Mouse (Mus musculus) embryonic facial prominence, embryonic 15.5 days (tissue): Measurements from ENCODE around the gene Wfdc6a. TPM values are rescaled to one million over a fixed set of nuclear protein-coding genes. Genes with fewer than 3 reads are reported as not detected.
A peak's percentile ranks its signal among the peaks of the same experiment; 100 is the strongest.

Experiments used
- ATAC-seq: fragments of 200-750 bp; cut with Nextera tagmentation; 2 replicates; pipeline ENCODE4 v1.8.0; 2017; ENCODE audit warnings: low read depth, moderate TSS enrichment; ENCODE audit not compliant: insufficient number of reproducible peaks, low FRiP score, low TSS enrichment
- H3K27ac ChIP-seq: fragments of 300-500 bp; sonication (generic); replicated peaks from 2 replicates; pipeline ENCODE4 v1.5.1; 2015; ENCODE audit warnings: mild to moderate bottlenecking, inconsistent platforms
- H3K27me3 ChIP-seq: fragments of 300-500 bp; sonication (generic); 2 replicates; pipeline ENCODE4 v1.6.1; 2015; ENCODE audit warnings: inconsistent platforms
- H3K36me3 ChIP-seq: fragments of 300-500 bp; sonication (generic); 2 replicates; pipeline ENCODE4 v1.6.1; 2015; ENCODE audit warnings: mild to moderate bottlenecking, inconsistent platforms
- H3K4me1 ChIP-seq: fragments of 300-500 bp; sonication (generic); 2 replicates; pipeline ENCODE4 v1.6.1; 2015; ENCODE audit warnings: inconsistent platforms
- H3K4me2 ChIP-seq: fragments of 300-500 bp; sonication (generic); replicated peaks from 2 replicates; pipeline ENCODE4 v1.6.1; 2015; ENCODE audit warnings: mild to moderate bottlenecking, inconsistent platforms
- H3K4me3 ChIP-seq: fragments of 300-500 bp; sonication (generic); replicated peaks from 2 replicates; pipeline ENCODE4 v1.5.1; 2015; ENCODE audit warnings: mild to moderate bottlenecking, inconsistent platforms
- H3K9ac ChIP-seq: fragments of 300-500 bp; sonication (generic); 2 replicates; pipeline ENCODE4 v1.6.1; 2015; ENCODE audit warnings: inconsistent platforms
- H3K9me3 ChIP-seq: fragments of 300-500 bp; sonication (generic); replicated peaks from 2 replicates; pipeline ENCODE4 v1.6.1; 2016; ENCODE audit warnings: inconsistent platforms
- WGBS: fragments of 180-500 bp; shearing (Covaris S2); methylation state at CpG from one replicate; pipeline ENCODE4 v1.1.7; 2015; 5-methylcytosine and 5-hydroxymethylcytosine counted together
- polyA plus RNA-seq: library from polyadenylated mRNA; unstranded; fragments of >200 nt; fragmentation: Nextera tagmentation; extraction: Ambion mirVana; gene quantifications from 2 replicates; pipeline ENCODE4 v1.2.1, GENCODE M21; 2015

Wfdc6a gene
- polyA plus RNA-seq, 1 experiment from 2014 or later = 0.27 TPM

DNA sequence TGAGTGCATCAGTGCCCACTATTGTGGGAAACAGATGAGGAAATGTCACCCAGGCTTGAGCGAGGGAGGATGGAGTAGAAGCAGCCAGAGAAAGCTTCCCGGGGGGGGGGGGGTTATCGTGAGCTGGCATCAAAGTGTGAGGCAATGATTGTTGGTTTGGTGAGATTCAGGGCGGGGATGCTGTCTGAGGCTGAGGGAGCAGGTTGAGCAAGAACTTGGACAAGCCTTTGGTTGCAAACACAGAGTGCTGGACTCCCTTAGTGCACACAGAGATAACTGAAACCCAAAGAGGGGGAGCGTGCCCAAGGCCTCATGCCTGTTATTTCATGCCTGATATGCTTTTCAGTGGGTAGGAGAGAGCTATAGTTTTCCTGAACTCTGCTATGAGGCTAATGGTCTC lies 17.8 kb downstream of the Wfdc6a start:
- 81% methylated on average over 5 of the region's 5 CpGs for WGBS
- Histone ChIP-seq H3K4me2 (no peak overlapping the region), H3K4me1 (peaks cover 15% of the 10 kb centered on the region), H3K4me3 (no peak overlapping the region), H3K36me3 (no peaks in the 10 kb centered on the region), H3K27me3 (peaks cover 4% of the 10 kb centered on the region; the same call in 1 of the 2 replicates), H3K9me3 (no peaks in the 10 kb centered on the region), H3K9ac (no peak overlapping the region), H3K27ac (no peak overlapping the region)
- ATAC-seq = no peak

DNA sequence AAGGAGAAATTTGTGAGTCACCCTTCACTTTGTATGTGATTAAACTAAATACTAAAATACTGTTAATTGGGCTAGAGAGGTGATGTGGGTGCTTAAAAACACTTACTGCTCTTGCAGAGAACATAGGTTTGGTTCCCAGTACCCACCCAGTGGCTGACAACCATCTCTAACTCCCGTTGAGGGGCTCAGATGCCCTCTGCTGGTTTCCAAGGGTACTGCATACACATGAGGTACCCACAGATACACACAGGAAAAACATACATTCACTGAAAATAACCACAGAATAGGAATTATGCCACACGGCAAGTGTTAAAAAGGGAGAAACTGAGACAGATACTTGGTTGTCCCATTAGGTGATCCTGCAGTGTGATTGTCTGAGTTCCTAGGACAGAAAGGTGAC lies 18.2 kb downstream of the Wfdc6a start:
- Histone ChIP-seq H3K4me3 (no peak overlapping the region), H3K4me1 (peaks cover 17% of the 10 kb centered on the region), H3K9me3 (no peaks in the 10 kb centered on the region), H3K27ac (no peak overlapping the region), H3K36me3 (no peaks in the 10 kb centered on the region), H3K4me2 (no peak overlapping the region), H3K9ac (no peak overlapping the region), H3K27me3 (peaks cover 4% of the 10 kb centered on the region; the same call in 1 of the 2 replicates)
- 85% methylated on average over 2 of the region's 2 CpGs for WGBS
- no peak for ATAC-seq

DNA sequence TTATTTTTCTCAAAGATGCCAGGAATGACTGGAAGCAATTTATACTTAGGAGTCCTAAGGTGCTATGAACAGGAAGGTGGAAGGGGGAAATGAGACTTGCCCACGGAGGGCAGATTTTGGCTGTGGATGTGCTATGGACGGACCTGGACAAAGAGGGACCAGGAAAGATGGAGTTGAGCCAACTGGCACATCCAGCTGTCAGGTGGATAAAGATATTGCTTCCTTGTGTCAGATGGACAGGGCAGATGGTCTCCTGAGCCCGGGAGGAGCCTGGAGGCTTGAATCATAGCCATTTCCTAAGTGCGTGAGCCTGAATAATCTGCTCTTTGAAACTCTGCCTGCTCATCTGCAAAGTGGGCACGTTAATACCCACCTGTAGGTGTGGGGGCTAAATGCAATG lies 20.9 kb downstream of the Wfdc6a start:
- Histone ChIP-seq H3K4me1 (peaks cover 17% of the 10 kb centered on the region), H3K9me3 (no peaks in the 10 kb centered on the region), H3K4me3 (no peak overlapping the region), H3K36me3 (no peaks in the 10 kb centered on the region), H3K27ac (no peak overlapping the region), H3K27me3 (peaks cover 4% of the 10 kb centered on the region; the same call in 1 of the 2 replicates), H3K4me2 (no peak overlapping the region), H3K9ac (no peak overlapping the region)
- ATAC-seq = no peak
- 53% methylated on average over 5 of the region's 5 CpGs for WGBS

DNA sequence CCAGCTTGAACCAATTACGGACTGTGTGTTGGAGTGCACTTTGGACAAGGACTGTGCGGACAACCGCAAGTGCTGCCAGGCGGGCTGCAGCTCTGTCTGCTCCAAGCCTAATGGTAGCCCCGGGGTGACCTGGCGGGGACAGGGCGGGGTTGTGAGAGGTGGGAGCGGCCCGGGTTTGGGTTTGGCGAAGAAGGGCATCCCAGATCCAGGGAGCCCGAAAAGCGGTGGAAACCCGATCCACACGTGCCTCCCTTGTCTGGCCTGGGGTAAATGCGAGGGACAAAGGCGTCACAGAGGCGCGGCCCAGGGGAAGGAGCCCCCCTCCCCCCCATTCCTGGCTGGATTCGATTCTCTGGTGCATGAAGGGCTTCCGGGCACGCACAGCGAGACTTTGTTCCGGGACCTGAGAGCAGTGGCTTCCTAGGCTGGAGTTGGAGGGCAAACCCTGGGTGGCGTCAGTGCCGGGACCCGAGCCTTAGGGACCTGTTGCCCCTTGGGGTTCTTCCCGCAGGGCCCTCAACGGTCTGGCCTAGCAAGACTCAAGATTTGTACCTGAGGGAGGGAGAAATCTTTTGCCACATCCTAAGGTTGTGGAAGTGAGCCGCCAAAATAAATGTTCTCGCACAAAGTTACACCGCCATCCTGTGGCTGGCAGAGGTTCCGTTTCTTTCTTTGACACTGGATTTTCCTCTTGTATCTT lies 21.8 kb downstream of the Wfdc6a start:
- H3K9me3 ChIP-seq = no peaks in the 10 kb centered on the region
- peaks cover 4% of the 10 kb centered on the region; the same call in 1 of the 2 replicates for H3K27me3 ChIP-seq
- peak overlapping the region; percentile 48 for H3K4me3 ChIP-seq
- ATAC-seq = peak; percentile 80
- WGBS = under 1% methylated on average over 30 of the region's 32 CpGs
- peaks cover 17% of the 10 kb centered on the region for H3K4me1 ChIP-seq
- peak overlapping the region; percentile 41 for H3K9ac ChIP-seq
- no peaks in the 10 kb centered on the region for H3K36me3 ChIP-seq
- H3K4me2 ChIP-seq = peak overlapping the region; percentile 93
- no peak overlapping the region for H3K27ac ChIP-seq

DNA sequence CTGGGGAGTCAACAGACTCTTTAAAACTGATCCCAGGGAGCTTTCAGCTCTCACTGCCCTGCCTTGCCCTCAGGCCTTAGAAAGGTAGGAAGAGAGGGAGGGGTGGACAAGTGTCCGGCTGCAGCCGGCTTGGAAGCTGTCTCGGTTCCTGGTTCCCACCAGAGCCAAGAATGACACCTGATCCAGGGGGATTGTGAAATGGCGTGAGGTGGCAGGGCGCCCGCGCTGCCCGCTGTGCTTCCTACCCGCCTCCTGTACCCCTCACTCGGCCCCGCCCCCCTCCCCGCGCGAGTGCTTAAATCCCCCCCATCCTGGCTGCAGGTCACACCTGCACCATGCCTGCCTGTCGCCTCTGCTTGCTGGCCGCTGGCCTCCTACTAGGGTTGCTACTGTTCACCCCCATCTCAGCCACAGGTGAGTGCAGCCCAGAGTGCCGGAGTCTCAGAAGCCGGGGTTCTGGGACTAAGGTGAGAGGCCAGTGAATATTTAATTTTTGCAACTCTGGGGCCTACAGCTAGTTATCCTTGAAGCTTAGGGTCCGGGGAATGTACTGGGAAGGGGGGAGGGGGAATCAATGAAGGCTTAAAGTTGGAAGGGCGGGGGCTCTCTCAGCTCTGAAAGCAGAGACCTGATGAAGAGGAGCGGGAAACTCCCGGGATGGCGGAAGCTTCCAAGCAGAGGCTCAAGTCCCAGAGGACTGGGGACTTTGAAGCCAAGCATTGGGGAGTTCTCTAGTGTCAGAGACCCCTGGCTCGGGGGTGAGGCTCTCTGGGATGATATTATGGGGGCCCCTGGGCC lies 22.7 kb downstream of the Wfdc6a start, which contains the start of gene Wfdc2:
Gene Wfdc2 (plus strand): TSS at position 23 of the 798 bp plus-strand sequence.
- peaks cover 17% of the 10 kb centered on the region for H3K4me1 ChIP-seq
- H3K27me3 ChIP-seq = peaks cover 4% of the 10 kb centered on the region; the same call in 1 of the 2 replicates
- H3K36me3 ChIP-seq = no peaks in the 10 kb centered on the region
- H3K9me3 ChIP-seq = no peaks in the 10 kb centered on the region
- H3K27ac ChIP-seq = 0 out of 2 replicates have a peak within 1 kb of the TSS, but pooled peaks have one; percentile 1
- peak within 1 kb of the TSS; percentile 41 for H3K9ac ChIP-seq
- WGBS = 3% methylated on average over 24 of the region's 24 CpGs
- H3K4me2 ChIP-seq = peak within 1 kb of the TSS; percentile 93
- peak; percentile 22; the same call in 1 of the 2 replicates for ATAC-seq
- peak within 1 kb of the TSS; percentile 48 for H3K4me3 ChIP-seq

DNA sequence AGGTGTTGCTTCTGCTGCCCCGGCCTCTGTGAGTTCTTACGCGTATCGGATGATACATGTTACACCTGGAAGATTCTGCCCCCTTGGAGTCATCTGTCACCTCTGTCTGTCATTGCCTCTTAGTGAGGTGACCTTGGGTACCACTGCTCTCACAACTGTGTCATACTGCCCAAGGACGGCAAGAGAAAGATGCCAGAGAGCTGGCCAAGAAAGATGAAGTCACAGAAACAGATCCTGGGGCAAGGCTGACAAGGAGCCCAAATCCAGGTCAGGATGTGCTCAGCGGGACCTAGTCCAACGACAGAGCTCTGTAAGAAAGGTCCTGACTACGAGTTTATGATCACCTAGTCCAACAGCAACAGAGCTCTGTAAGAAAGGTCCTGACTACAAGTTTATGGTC lies 25.1 kb downstream of the Wfdc6a start:
- H3K4me2 ChIP-seq = no peak overlapping the region
- no peak overlapping the region for H3K9ac ChIP-seq
- ATAC-seq = no peak
- H3K4me1 ChIP-seq = peaks cover 17% of the 10 kb centered on the region
- no peaks in the 10 kb centered on the region for H3K36me3 ChIP-seq
- no peaks in the 10 kb centered on the region for H3K9me3 ChIP-seq
- no peak overlapping the region for H3K4me3 ChIP-seq
- no peak overlapping the region for H3K27ac ChIP-seq
- H3K27me3 ChIP-seq = peaks cover 4% of the 10 kb centered on the region; the same call in 1 of the 2 replicates
- 86% methylated on average over 8 of the region's 8 CpGs for WGBS

DNA sequence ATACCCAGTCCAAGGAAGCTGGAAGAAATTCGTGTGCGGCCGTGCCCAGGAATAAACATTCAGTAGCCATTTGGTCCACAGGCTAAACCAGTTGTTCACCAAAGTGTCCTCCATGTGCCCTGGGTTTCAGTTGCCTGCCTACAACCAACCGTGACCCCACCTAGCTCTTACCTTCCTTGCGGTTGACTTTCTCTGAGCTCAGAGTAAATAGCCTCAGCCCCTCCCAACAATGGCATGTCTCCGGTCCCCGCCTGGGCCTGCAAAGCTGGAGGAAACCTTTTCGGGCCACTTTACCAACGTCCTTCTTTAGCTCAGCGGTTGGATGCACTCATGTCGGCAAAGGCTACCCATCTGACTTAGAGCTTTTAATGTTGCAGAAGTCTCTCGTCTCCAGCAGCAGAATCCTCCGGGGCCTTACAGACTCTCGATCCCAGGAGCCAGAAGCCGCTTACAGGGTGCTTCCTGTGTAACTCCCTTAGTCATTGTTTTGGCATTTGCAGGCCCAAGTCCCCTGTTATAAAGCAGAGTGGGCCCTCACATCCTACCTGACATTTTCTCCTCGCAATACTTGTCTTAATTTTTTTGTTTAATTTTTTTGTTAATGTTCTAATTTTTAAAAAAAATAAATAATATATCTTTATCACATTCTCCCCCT lies 26.1 kb downstream of the Wfdc6a start:
- no peak for ATAC-seq
- WGBS = 38% methylated on average over 16 of the region's 16 CpGs
- Histone ChIP-seq H3K4me1 (peaks cover 17% of the 10 kb centered on the region), H3K9ac (no peak overlapping the region), H3K4me3 (no peak overlapping the region), H3K27me3 (no peaks in the 10 kb centered on the region), H3K27ac (no peak overlapping the region), H3K4me2 (no peak overlapping the region), H3K9me3 (no peaks in the 10 kb centered on the region), H3K36me3 (no peaks in the 10 kb centered on the region)

DNA sequence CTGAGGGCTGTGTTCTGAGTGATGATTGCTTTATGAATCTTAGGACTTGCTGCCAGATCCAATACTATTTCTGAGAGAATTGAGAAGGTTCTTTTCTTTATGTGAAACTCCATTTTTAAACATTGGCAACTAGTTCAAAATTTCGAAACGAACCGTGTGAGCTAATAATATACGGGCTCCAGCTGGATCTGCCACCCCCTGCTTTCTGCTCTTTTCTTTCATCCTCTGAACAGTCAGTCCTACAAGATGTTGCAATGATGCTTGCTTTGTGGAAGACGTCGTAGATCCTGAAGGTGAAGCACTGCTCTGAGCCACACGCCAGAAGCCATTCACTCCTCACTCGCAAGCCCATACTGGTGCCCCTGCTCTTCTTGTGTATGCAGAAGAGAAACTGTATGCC lies 26.8 kb downstream of the Wfdc6a start:
- Histone ChIP-seq H3K4me1 (peaks cover 12% of the 10 kb centered on the region), H3K27ac (no peak overlapping the region), H3K9ac (no peak overlapping the region), H3K9me3 (no peaks in the 10 kb centered on the region), H3K27me3 (no peaks in the 10 kb centered on the region), H3K4me3 (no peak overlapping the region), H3K36me3 (no peaks in the 10 kb centered on the region), H3K4me2 (no peak overlapping the region)
- ATAC-seq = no peak
- 69% methylated on average over 8 of the region's 8 CpGs for WGBS

DNA sequence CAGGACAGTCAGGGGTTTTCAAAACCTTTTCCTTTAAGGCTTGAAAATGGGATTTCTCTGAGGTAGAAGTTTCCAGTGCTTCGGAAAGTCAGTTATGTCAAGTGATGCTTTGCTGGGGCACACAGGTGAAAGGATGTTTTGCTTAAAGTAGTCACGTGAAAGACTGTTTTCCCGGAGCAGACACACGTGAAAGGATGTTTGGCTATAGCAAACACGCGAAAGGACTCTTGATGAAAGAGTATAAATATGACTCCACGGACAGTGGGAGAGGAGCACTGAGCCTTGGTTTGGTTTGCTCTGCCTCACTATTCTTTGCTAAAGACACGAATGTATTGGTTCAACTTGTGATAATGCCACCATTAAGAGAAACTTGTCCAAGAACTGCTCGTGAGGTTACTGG lies 33.7 kb downstream of the Wfdc6a start:
- Histone ChIP-seq H3K27me3 (no peaks in the 10 kb centered on the region; the same call in 1 of the 2 replicates), H3K36me3 (no peaks in the 10 kb centered on the region), H3K4me2 (no peak overlapping the region), H3K27ac (no peak overlapping the region), H3K9ac (no peak overlapping the region), H3K4me3 (no peak overlapping the region), H3K9me3 (no peaks in the 10 kb centered on the region), H3K4me1 (0 out of 2 replicates have a peak, but pooled peaks cover 3% of the 10 kb centered on the region)
- whole genome bisulfite sequencing = 86% methylated on average over 9 of the region's 9 CpGs
- ATAC-seq = no peak

DNA sequence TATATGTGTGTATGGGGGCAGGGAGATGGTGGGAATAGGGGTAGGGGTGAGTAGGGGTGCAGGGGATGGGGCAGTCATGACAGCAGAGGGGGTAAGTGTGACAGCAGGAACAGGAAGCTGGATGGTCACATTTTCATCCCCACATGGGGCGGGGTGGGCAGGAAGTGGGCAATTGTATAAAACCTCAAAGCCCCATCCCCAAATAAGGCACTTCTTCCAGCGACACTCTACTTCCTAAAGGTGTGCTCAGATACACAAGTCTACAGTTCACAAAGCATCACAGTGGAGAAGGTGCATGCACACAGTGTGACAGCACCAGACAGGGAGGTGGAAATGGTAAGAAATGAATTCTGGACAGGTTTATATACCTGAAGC lies 34.4 kb downstream of the Wfdc6a start:
- ATAC-seq = no peak
- WGBS = 76% methylated on average over 2 of the region's 2 CpGs
- H3K4me2 ChIP-seq = no peak overlapping the region
- H3K27me3 ChIP-seq = no peaks in the 10 kb centered on the region; the same call in 1 of the 2 replicates
- H3K4me3 ChIP-seq = no peak overlapping the region
- 0 out of 2 replicates have a peak, but pooled peaks cover 3% of the 10 kb centered on the region for H3K4me1 ChIP-seq
- H3K36me3 ChIP-seq = no peaks in the 10 kb centered on the region
- H3K9ac ChIP-seq = no peak overlapping the region
- H3K27ac ChIP-seq = no peak overlapping the region
- H3K9me3 ChIP-seq = no peaks in the 10 kb centered on the region
